Mouse (Mus musculus): ENCODE results near the gene Rcc1.

GRCm38 (mm10) chr4:132315711-132316110, 37.7 kb downstream of the Rcc1 start:
- no peak for TF ChIP-seq FLI1 (IDR thresholded peaks at IDR 0.05; ENCODE audit: low read length)
- TF ChIP-seq GATA1 (IDR thresholded peaks at IDR 0.05; ENCODE audit: borderline replicate concordance, low read length): no peak
